8 mouse cellular contexts compared by ENCODE assay signal in genomic region chr2:128166623-128167423, GRCm38 (mm10). TPM values are rescaled to one million over a fixed set of nuclear protein-coding genes. Genes with fewer than 3 reads are reported as not detected.
DNase-seq lines count a peak whose midpoint lies in the region; ATAC-seq lines count a peak whose summit lies in the region.

No protein-coding gene starts in this region.

- ATAC-seq in megakaryocyte progenitor cell, adult 5-6 weeks (replicated peaks; ENCODE audit: poor library complexity), result peak; percentile 94
- no peak for ATAC-seq in inflammation-experienced regulatory T-cells, adult 6 months

- peak; percentile 58 to 77 for DNase-seq in cerebellum, postnatal 10 days
- no peak for DNase-seq in cerebellum, adult 9-10 months
- DNase-seq in spleen, postnatal 4 days (ENCODE audit: low spot score in 2 of 2), result peak; percentile 38 to 67
- DNase-seq in spleen, postnatal 14 days (ENCODE audit: low spot score in 2 of 2), result no peak
- peak; percentile 50 for DNase-seq in kidney, postnatal 14 days
- DNase-seq in ovary, adult 18-20 months (ENCODE audit: low spot score), result no peak

RNA-seq across cellular contexts. Expression of gene Bcl2l11, which starts 41.0 kb away (rescaled TPM):
- 10.1 and 11.9 TPM in 2 replicates for total RNA-seq in megakaryocyte progenitor cell, adult 5-6 weeks (2015)
- 8.8 and 16.0 TPM in 2 replicates for total RNA-seq in megakaryocyte progenitor cell, adult 5-6 weeks (2017)
- 10 to 100 TPM in 2 of 3 experiments, 1 to 10 TPM in 1; 8.8 to 16.6 (median 14.3) TPM for polyA plus RNA-seq in inflammation-experienced regulatory T-cells, adult 6 months (2017; shearing (Covaris generic))

Comparison
In these comparisons a context has a peak if more than half of its experiments do, and no peak if none do; other contexts are left out.
1. DNase-seq: peak in cerebellum, postnatal 10 days (2 of 2), spleen, postnatal 4 days (2 of 2) and kidney, postnatal 14 days (single experiment); none in cerebellum, adult 9-10 months (single experiment), spleen, postnatal 14 days (0 of 2) and ovary, adult 18-20 months (single experiment).